Mouse (Mus musculus): ENCODE results near the gene Polr1e. TPM values are rescaled to one million over a fixed set of nuclear protein-coding genes. Genes with fewer than 3 reads are reported as not detected.
"Not testable (repeated sequence)": the region's sequence is repeated elsewhere in the genome, so short reads cannot be mapped to it uniquely, and the experiment has no call there.

Polr1e gene
- polyA plus RNA-seq, 1 experiment from 2014 or later, result 72.4 TPM

- WGBS, result 87% methylated on average over 5 of the region's 5 CpGs
- ATAC-seq (ENCODE audit: insufficient number of reproducible peaks, insufficient read depth, low FRiP score, low read depth), result no peak
- Histone ChIP-seq H3K4me2 (ENCODE audit: low read length) (no peak overlapping the region), H3K9ac (ENCODE audit: low read length) (no peak overlapping the region), H3K9me3 (ENCODE audit: control insufficient read depth, low read length) (no peaks in the 10 kb centered on the region), H3K27me3 (ENCODE audit: control insufficient read depth, insufficient read depth, low read length) (no peaks in the 10 kb centered on the region), H3K4me3 (ENCODE audit: control insufficient read depth in 1 of 2, insufficient read depth in 1 of 2, low read depth in 1 of 2, low read length in 2 of 2) (no peak overlapping the region), H3K27ac (replicated peaks in 1 of 2; ENCODE audit: control insufficient read depth in 1 of 2, insufficient read depth in 1 of 2, low read depth in 2 of 2, low read length in 2 of 2) (no peak overlapping the region), H3K36me3 (ENCODE audit: control insufficient read depth, insufficient read depth, low read length) (peaks cover 83% of the 10 kb centered on the region), H3K4me1 (ENCODE audit: control insufficient read depth in 2 of 2, insufficient read depth in 2 of 2, low read length in 2 of 2) (no peaks in the 10 kb centered on the region)
Measured at GRCm38 (mm10) chr4:44990560-44990959, 27.8 kb upstream of the Polr1e start.

GRCm38 (mm10) chr4:44992330-44992729 is 26.1 kb upstream of the Polr1e start:
- ATAC-seq (ENCODE audit: insufficient number of reproducible peaks, insufficient read depth, low FRiP score, low read depth); H3K4me2 ChIP-seq (ENCODE audit: low read length); H3K4me1 ChIP-seq (ENCODE audit: control insufficient read depth in 2 of 2, insufficient read depth in 2 of 2, low read length in 2 of 2); H3K27ac ChIP-seq (replicated peaks in 1 of 2; ENCODE audit: control insufficient read depth in 1 of 2, insufficient read depth in 1 of 2, low read depth in 2 of 2, low read length in 2 of 2); H3K4me3 ChIP-seq (ENCODE audit: control insufficient read depth in 1 of 2, insufficient read depth in 1 of 2, low read depth in 1 of 2, low read length in 2 of 2); H3K9me3 ChIP-seq (ENCODE audit: control insufficient read depth, low read length); H3K27me3 ChIP-seq (ENCODE audit: control insufficient read depth, insufficient read depth, low read length); H3K9ac ChIP-seq (ENCODE audit: low read length): not testable (repeated sequence)
- peaks cover 70% of the 10 kb centered on the region for H3K36me3 ChIP-seq (ENCODE audit: control insufficient read depth, insufficient read depth, low read length)
- 82% methylated on average over 11 of the region's 11 CpGs for WGBS

GRCm38 (mm10) chr4:44993179-44993578 is 25.2 kb upstream of the Polr1e start:
- H3K36me3 ChIP-seq (ENCODE audit: control insufficient read depth, insufficient read depth, low read length), result peaks cover 61% of the 10 kb centered on the region
- ATAC-seq (ENCODE audit: insufficient number of reproducible peaks, insufficient read depth, low FRiP score, low read depth); H3K4me3 ChIP-seq (ENCODE audit: control insufficient read depth in 1 of 2, insufficient read depth in 1 of 2, low read depth in 1 of 2, low read length in 2 of 2); H3K9ac ChIP-seq (ENCODE audit: low read length); H3K9me3 ChIP-seq (ENCODE audit: control insufficient read depth, low read length); H3K4me2 ChIP-seq (ENCODE audit: low read length); H3K27ac ChIP-seq (replicated peaks in 1 of 2; ENCODE audit: control insufficient read depth in 1 of 2, insufficient read depth in 1 of 2, low read depth in 2 of 2, low read length in 2 of 2); H3K27me3 ChIP-seq (ENCODE audit: control insufficient read depth, insufficient read depth, low read length); H3K4me1 ChIP-seq (ENCODE audit: control insufficient read depth in 2 of 2, insufficient read depth in 2 of 2, low read length in 2 of 2): not testable (repeated sequence)
- WGBS, result 86% methylated on average over 13 of the region's 14 CpGs

DNA sequence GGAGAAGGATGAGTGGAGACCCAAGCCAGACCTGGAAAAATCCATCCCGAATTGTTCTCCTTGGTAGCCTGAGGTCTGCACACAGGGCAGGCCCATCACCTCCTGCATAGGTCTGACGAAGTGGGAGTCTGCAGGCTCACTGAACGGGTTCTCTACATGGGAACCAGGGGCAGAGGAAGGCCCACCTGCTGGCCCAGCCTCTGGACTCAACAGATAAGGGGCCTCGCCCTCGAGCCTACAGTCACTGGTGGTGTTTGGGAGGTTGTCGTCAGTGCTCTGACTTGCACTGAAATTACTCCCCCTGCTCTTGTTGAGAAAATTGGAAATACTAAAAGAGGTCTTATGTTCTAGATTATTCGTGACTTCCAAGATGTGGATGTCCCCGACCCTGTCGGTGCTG is 24.5 kb upstream of the Polr1e start:
- no peaks in the 10 kb centered on the region for H3K9me3 ChIP-seq (ENCODE audit: control insufficient read depth, low read length)
- ATAC-seq (ENCODE audit: insufficient number of reproducible peaks, insufficient read depth, low FRiP score, low read depth), result no peak
- H3K27ac ChIP-seq (replicated peaks in 1 of 2; ENCODE audit: control insufficient read depth in 1 of 2, insufficient read depth in 1 of 2, low read depth in 2 of 2, low read length in 2 of 2), result no peak overlapping the region
- H3K27me3 ChIP-seq (ENCODE audit: control insufficient read depth, insufficient read depth, low read length), result no peaks in the 10 kb centered on the region
- H3K4me2 ChIP-seq (ENCODE audit: low read length), result no peak overlapping the region
- H3K36me3 ChIP-seq (ENCODE audit: control insufficient read depth, insufficient read depth, low read length), result peaks cover 54% of the 10 kb centered on the region
- H3K4me1 ChIP-seq (ENCODE audit: control insufficient read depth in 2 of 2, insufficient read depth in 2 of 2, low read length in 2 of 2), result no peaks in the 10 kb centered on the region
- no peak overlapping the region for H3K4me3 ChIP-seq (ENCODE audit: control insufficient read depth in 1 of 2, insufficient read depth in 1 of 2, low read depth in 1 of 2, low read length in 2 of 2)
- 85% methylated on average over 9 of the region's 9 CpGs for WGBS
- no peak overlapping the region for H3K9ac ChIP-seq (ENCODE audit: low read length)

DNA sequence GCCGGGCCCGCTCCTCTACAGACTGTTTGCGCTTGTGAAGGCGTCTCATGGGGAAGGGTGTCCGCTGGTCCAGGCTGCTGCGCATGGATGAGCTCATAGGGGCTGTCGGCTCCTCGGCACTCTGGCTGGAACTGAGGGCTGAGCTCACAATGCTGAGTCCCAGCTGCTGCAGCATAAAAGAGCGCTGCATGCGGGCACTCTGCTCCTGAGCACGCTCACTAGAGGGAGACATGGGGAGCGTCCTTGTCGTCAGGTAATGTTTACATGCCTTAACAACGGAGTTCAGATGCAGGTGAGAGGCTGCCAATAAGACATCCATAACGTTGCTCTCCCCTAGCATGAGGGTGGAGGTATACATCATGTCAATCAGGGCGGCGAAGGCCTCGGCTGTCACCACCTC is 23.6 kb upstream of the Polr1e start:
- Histone ChIP-seq H3K4me1 (ENCODE audit: control insufficient read depth in 2 of 2, insufficient read depth in 2 of 2, low read length in 2 of 2) (no peaks in the 10 kb centered on the region), H3K27ac (replicated peaks in 1 of 2; ENCODE audit: control insufficient read depth in 1 of 2, insufficient read depth in 1 of 2, low read depth in 2 of 2, low read length in 2 of 2) (no peak overlapping the region), H3K4me2 (ENCODE audit: low read length) (no peak overlapping the region), H3K36me3 (ENCODE audit: control insufficient read depth, insufficient read depth, low read length) (peaks cover 45% of the 10 kb centered on the region), H3K4me3 (ENCODE audit: control insufficient read depth in 1 of 2, insufficient read depth in 1 of 2, low read depth in 1 of 2, low read length in 2 of 2) (no peak overlapping the region), H3K9ac (ENCODE audit: low read length) (no peak overlapping the region), H3K27me3 (ENCODE audit: control insufficient read depth, insufficient read depth, low read length) (no peaks in the 10 kb centered on the region), H3K9me3 (ENCODE audit: control insufficient read depth, low read length) (no peaks in the 10 kb centered on the region)
- no peak for ATAC-seq (ENCODE audit: insufficient number of reproducible peaks, insufficient read depth, low FRiP score, low read depth)
- WGBS, result 78% methylated on average over 18 of the region's 18 CpGs

GRCm38 (mm10) chr4:44998071-44998470 is 20.3 kb upstream of the Polr1e start:
- Histone ChIP-seq H3K4me3 (ENCODE audit: control insufficient read depth in 1 of 2, insufficient read depth in 1 of 2, low read depth in 1 of 2, low read length in 2 of 2) (no peak overlapping the region), H3K36me3 (ENCODE audit: control insufficient read depth, insufficient read depth, low read length) (peaks cover 20% of the 10 kb centered on the region), H3K27me3 (ENCODE audit: control insufficient read depth, insufficient read depth, low read length) (no peaks in the 10 kb centered on the region), H3K9me3 (ENCODE audit: control insufficient read depth, low read length) (no peaks in the 10 kb centered on the region), H3K4me1 (ENCODE audit: control insufficient read depth in 2 of 2, insufficient read depth in 2 of 2, low read length in 2 of 2) (no peaks in the 10 kb centered on the region), H3K4me2 (ENCODE audit: low read length) (no peak overlapping the region), H3K27ac (replicated peaks in 1 of 2; ENCODE audit: control insufficient read depth in 1 of 2, insufficient read depth in 1 of 2, low read depth in 2 of 2, low read length in 2 of 2) (no peak overlapping the region), H3K9ac (ENCODE audit: low read length) (no peak overlapping the region)
- ATAC-seq (ENCODE audit: insufficient number of reproducible peaks, insufficient read depth, low FRiP score, low read depth), result no peak
- 76% methylated on average over 3 of the region's 3 CpGs for WGBS

- Histone ChIP-seq H3K4me1 (ENCODE audit: control insufficient read depth in 2 of 2, insufficient read depth in 2 of 2, low read length in 2 of 2) (no peaks in the 10 kb centered on the region), H3K27ac (replicated peaks in 1 of 2; ENCODE audit: control insufficient read depth in 1 of 2, insufficient read depth in 1 of 2, low read depth in 2 of 2, low read length in 2 of 2) (no peak overlapping the region), H3K27me3 (ENCODE audit: control insufficient read depth, insufficient read depth, low read length) (no peaks in the 10 kb centered on the region), H3K4me2 (ENCODE audit: low read length) (no peak overlapping the region), H3K4me3 (ENCODE audit: control insufficient read depth in 1 of 2, insufficient read depth in 1 of 2, low read depth in 1 of 2, low read length in 2 of 2) (no peak overlapping the region), H3K9ac (ENCODE audit: low read length) (no peak overlapping the region), H3K36me3 (ENCODE audit: control insufficient read depth, insufficient read depth, low read length) (peaks cover 6% of the 10 kb centered on the region), H3K9me3 (ENCODE audit: control insufficient read depth, low read length) (no peaks in the 10 kb centered on the region)
- WGBS, result 86% methylated on average over 6 of the region's 6 CpGs
- ATAC-seq (ENCODE audit: insufficient number of reproducible peaks, insufficient read depth, low FRiP score, low read depth), result no peak
Measured at GRCm38 (mm10) chr4:45000001-45000400, 18.4 kb upstream of the Polr1e start.

DNA sequence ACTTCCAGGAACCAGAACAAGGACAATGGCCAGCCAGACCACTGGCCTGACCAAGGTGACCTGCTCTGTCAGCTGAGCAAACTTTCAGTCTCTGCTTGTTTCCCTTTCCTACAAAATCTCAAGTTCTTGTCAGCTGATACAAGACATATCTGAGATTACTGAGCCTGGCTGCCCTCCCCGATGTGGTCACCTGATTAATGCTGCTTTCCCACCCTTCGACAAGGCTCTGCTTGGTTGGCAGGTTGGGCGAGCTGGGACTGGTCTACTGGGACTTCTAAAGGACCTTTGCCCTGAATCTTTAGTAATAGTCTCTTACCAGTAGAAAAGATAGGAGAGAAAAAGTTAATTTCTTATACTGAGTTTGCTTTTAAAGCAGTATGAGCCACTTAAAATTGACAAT is 12.9 kb upstream of the Polr1e start:
- H3K9me3 ChIP-seq (ENCODE audit: control insufficient read depth, low read length), result no peaks in the 10 kb centered on the region
- H3K4me3 ChIP-seq (ENCODE audit: control insufficient read depth in 1 of 2, insufficient read depth in 1 of 2, low read depth in 1 of 2, low read length in 2 of 2), result no peak overlapping the region
- H3K36me3 ChIP-seq (ENCODE audit: control insufficient read depth, insufficient read depth, low read length), result no peaks in the 10 kb centered on the region
- H3K4me2 ChIP-seq (ENCODE audit: low read length), result no peak overlapping the region
- peaks cover 3 to 10% of the 10 kb centered on the region in 2 experiments; a peak in 3 of 4 replicates for H3K4me1 ChIP-seq (ENCODE audit: control insufficient read depth in 2 of 2, insufficient read depth in 2 of 2, low read length in 2 of 2)
- no peak overlapping the region for H3K27ac ChIP-seq (replicated peaks in 1 of 2; ENCODE audit: control insufficient read depth in 1 of 2, insufficient read depth in 1 of 2, low read depth in 2 of 2, low read length in 2 of 2)
- ATAC-seq (ENCODE audit: insufficient number of reproducible peaks, insufficient read depth, low FRiP score, low read depth), result no peak
- H3K27me3 ChIP-seq (ENCODE audit: control insufficient read depth, insufficient read depth, low read length), result no peaks in the 10 kb centered on the region
- H3K9ac ChIP-seq (ENCODE audit: low read length), result no peak overlapping the region
- WGBS, result 55% methylated on average over 3 of the region's 3 CpGs

Measured in heart, embryonic 14.5 days (tissue).